Mouse (Mus musculus): Measurements from ENCODE around the gene Mthfr. TPM values are rescaled to one million over a fixed set of nuclear protein-coding genes. Genes with fewer than 3 reads are reported as not detected.

The Mthfr gene
- polyA plus RNA-seq, 1 experiment from 2014 or later = 18.4 TPM

DNA sequence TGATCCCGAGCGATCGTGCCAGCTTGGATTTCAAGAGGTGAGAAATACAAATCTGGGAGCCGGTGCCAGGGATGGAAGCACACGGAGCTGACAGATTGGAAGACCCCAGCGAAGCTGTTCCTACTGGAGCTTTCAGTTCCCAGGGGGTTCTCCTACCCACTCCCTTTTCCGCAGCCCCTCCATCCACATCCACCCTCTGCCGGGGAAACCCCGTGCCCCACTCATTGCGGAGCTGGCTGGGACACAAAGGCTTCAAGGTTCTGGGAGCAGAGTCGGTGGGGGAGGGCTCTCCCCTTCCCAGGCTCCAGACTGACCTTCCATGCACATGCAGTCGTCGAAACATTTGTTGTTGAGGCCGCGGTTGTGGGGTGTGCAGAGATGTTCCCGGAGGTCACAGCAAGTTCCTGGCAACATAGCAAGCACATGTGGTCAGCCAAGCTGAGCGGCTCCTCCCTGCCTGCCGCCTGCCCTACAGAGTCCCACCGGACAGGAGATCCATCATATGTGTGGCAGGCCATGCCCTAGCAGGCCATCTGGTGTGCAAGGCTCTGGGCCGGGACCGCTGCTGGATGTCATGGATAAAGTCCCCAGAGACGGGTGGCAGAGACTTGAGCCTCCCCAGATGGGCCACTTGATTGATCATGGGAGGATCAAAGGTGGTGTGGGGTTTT, 68.9 kb downstream of the Mthfr start:
- H3K4me2 ChIP-seq (replicated peaks) = no peak overlapping the region

DNA sequence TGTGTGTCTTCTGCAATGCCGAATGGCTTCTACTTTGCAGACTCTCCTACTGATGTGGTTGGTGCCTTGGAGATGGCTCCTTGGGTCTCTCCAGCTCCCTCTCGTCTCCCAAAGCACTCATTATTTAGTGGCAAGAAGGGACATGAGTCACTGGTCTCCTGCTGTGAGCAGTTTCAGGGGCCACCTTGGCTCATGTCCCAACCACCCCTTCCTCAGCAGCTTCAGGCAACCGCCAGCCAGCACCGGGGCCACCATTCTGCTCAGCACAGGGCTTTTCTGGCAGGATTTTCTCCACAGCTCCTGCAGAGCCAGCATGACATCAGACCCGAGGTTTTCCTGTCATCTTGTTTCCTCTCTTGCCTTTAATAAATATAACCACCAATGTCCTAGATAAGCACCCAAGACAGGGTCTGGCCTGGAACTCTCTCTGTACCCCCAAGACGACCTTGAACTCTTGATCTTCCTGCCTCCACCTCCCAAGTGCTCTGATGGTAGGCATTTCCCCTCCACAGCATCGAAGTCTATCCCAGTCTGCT, 69.8 kb downstream of the Mthfr start:
- Histone ChIP-seq H3K27ac (no peak overlapping the region), H3K27me3 (replicated peaks) (no peaks in the 10 kb centered on the region), H3K4me1 (replicated peaks) (0 out of 2 replicates have a peak, but pooled peaks cover 2% of the 10 kb centered on the region), H3K9ac (no peak overlapping the region), H3K4me2 (replicated peaks) (no peak overlapping the region), H3K4me3 (replicated peaks) (no peak overlapping the region), H3K9me3 (no peaks in the 10 kb centered on the region), H3K36me3 (no peaks in the 10 kb centered on the region)
- 57% methylated on average over 7 of the region's 7 CpGs for WGBS
- no peak for ATAC-seq

More for the DNA sequence above, 68.9 kb downstream of the Mthfr start:
- WGBS = 32% methylated on average over 22 of the region's 22 CpGs
- H3K27ac ChIP-seq = no peak overlapping the region
- H3K9me3 ChIP-seq = no peaks in the 10 kb centered on the region
- H3K27me3 ChIP-seq (replicated peaks) = no peaks in the 10 kb centered on the region
- no peak; the same call in 1 of the 2 replicates for ATAC-seq
- H3K4me3 ChIP-seq (replicated peaks) = no peak overlapping the region
- H3K4me1 ChIP-seq (replicated peaks) = 0 out of 2 replicates have a peak, but pooled peaks cover 2% of the 10 kb centered on the region
- no peaks in the 10 kb centered on the region for H3K36me3 ChIP-seq
- H3K9ac ChIP-seq = no peak overlapping the region

Other genes starting within 250 kb of the Mthfr start
- gene Zfp984, start 229.3 kb upstream of the Mthfr start, polyA plus RNA-seq (2015; fragmentation: Nextera tagmentation; extraction: Ambion mirVana) = 10.8 and 11.9 TPM in 2 replicates
- 4.6 and 4.7 TPM in 2 replicates for gene Zfp933, start 190.7 kb upstream of the Mthfr start, polyA plus RNA-seq (2015; fragmentation: Nextera tagmentation; extraction: Ambion mirVana)
- gene Miip, start 170.3 kb upstream of the Mthfr start, polyA plus RNA-seq (2015; fragmentation: Nextera tagmentation; extraction: Ambion mirVana) = 33.1 and 35.6 TPM in 2 replicates
- 9.6 and 9.8 TPM in 2 replicates for gene Fv1, start 170.1 kb upstream of the Mthfr start, polyA plus RNA-seq (2015; fragmentation: Nextera tagmentation; extraction: Ambion mirVana)
- gene Mfn2, start 134.4 kb upstream of the Mthfr start, polyA plus RNA-seq (2015; fragmentation: Nextera tagmentation; extraction: Ambion mirVana) = 42.4 and 42.5 TPM in 2 replicates
- gene Plod1, start 102.3 kb upstream of the Mthfr start, polyA plus RNA-seq (2015; fragmentation: Nextera tagmentation; extraction: Ambion mirVana) = 38.0 and 38.8 TPM in 2 replicates
- 17.5 and 18.4 TPM in 2 replicates for gene 2510039O18Rik, start 98.2 kb upstream of the Mthfr start, polyA plus RNA-seq (2015; fragmentation: Nextera tagmentation; extraction: Ambion mirVana)
- gene Nppb, start 53.3 kb upstream of the Mthfr start, polyA plus RNA-seq (2015; fragmentation: Nextera tagmentation; extraction: Ambion mirVana) = not detected in 2 replicates
- gene Nppa, start 38.4 kb upstream of the Mthfr start, polyA plus RNA-seq (2015; fragmentation: Nextera tagmentation; extraction: Ambion mirVana) = 0.21 TPM in 1 of 2 replicates, not detected in the other
- 4.7 and 4.9 TPM in 2 replicates for gene Clcn6, start 256 bp upstream of the Mthfr start, polyA plus RNA-seq (2015; fragmentation: Nextera tagmentation; extraction: Ambion mirVana)
- 15.1 and 16.7 TPM in 2 replicates for gene Agtrap, start 49.0 kb downstream of the Mthfr start, polyA plus RNA-seq (2015; fragmentation: Nextera tagmentation; extraction: Ambion mirVana)
- gene Mad2l2, start 91.3 kb downstream of the Mthfr start, polyA plus RNA-seq (2015; fragmentation: Nextera tagmentation; extraction: Ambion mirVana) = 32.9 and 33.9 TPM in 2 replicates
- gene Draxin, start 91.6 kb downstream of the Mthfr start, polyA plus RNA-seq (2015; fragmentation: Nextera tagmentation; extraction: Ambion mirVana) = 0.15 and 0.24 TPM in 2 replicates
- 16.0 and 17.9 TPM in 2 replicates for gene Fbxo6, start 113.1 kb downstream of the Mthfr start, polyA plus RNA-seq (2015; fragmentation: Nextera tagmentation; extraction: Ambion mirVana)
- gene Fbxo44, start 121.4 kb downstream of the Mthfr start, polyA plus RNA-seq (2015; fragmentation: Nextera tagmentation; extraction: Ambion mirVana) = 6.8 and 7.2 TPM in 2 replicates
- 0.51 and 0.58 TPM in 2 replicates for gene Fbxo2, start 121.5 kb downstream of the Mthfr start, polyA plus RNA-seq (2015; fragmentation: Nextera tagmentation; extraction: Ambion mirVana)
- 0.11 and 0.21 TPM in 2 replicates for gene Disp3, start 248.9 kb downstream of the Mthfr start, polyA plus RNA-seq (2015; fragmentation: Nextera tagmentation; extraction: Ambion mirVana)

All from intestine, embryonic 15.5 days (tissue).